Mouse (Mus musculus) liver, embryonic 14.5 days (tissue): ENCODE results near the gene Nme8. TPM values are rescaled to one million over a fixed set of nuclear protein-coding genes. Genes with fewer than 3 reads are reported as not detected.
A peak's percentile ranks its signal among the peaks of the same experiment; 100 is the strongest.

Source experiments
- ATAC-seq: fragments of 200-750 bp; cut with Nextera tagmentation; 2 replicates; pipeline ENCODE4 v1.8.0; 2017; ENCODE audit warnings: moderate number of reproducible peaks, mild to moderate bottlenecking, moderate library complexity; ENCODE audit not compliant: insufficient read depth
- DNase-seq, 3 experiments: peaks; one replicate each; pipeline ENCODE4 v3.0.0-alpha.2; 2012 to 2013; ENCODE audit warnings: low read depth in 3 of 3, low spot score in 3 of 3
- H3K27ac ChIP-seq: fragments of 300-500 bp; sonication (generic); 2 replicates; pipeline ENCODE4 v1.5.1; 2014; ENCODE audit warnings: moderate library complexity, mild to moderate bottlenecking, control low read depth, inconsistent platforms
- H3K27me3 ChIP-seq: fragments of 300-500 bp; sonication (generic); 2 replicates; pipeline ENCODE4 v1.6.1; 2014; ENCODE audit warnings: mild to moderate bottlenecking, low read length, moderate library complexity; ENCODE audit not compliant: control insufficient read depth, insufficient read depth
- H3K36me3 ChIP-seq: fragments of 300-500 bp; sonication (generic); replicated peaks from 2 replicates; pipeline ENCODE4 v1.6.1; 2014; ENCODE audit warnings: low read depth; ENCODE audit not compliant: control insufficient read depth, insufficient read depth
- H3K4me1 ChIP-seq, 2 experiments: fragments of 200-500 bp in 1 of 2; fragments of 300-500 bp in 1 of 2; sonication (generic) in 1 of 2; replicated peaks; 2 replicates each; pipeline ENCODE4 v1.6.1; 2012 to 2014; ENCODE audit warnings: antibody characterized with exemption in 1 of 2, inconsistent platforms in 1 of 2, low read length in 1 of 2; ENCODE audit not compliant: control insufficient read depth in 2 of 2, insufficient read depth in 2 of 2
- H3K4me2 ChIP-seq: fragments of 300-500 bp; sonication (generic); 2 replicates; pipeline ENCODE4 v1.6.1; 2014; ENCODE audit warnings: low read depth, mild to moderate bottlenecking, control low read depth, moderate library complexity
- H3K4me3 ChIP-seq, 2 experiments: fragments of 200-500 bp in 1 of 2; fragments of 300-500 bp in 1 of 2; sonication (generic) in 1 of 2; 2 replicates each; pipeline ENCODE4 v1.5.1; 2012 to 2014; ENCODE audit warnings: low read depth in 2 of 2, low read length in 2 of 2, mild to moderate bottlenecking in 2 of 2, control low read depth in 1 of 2, inconsistent platforms in 1 of 2, moderate library complexity in 1 of 2; ENCODE audit not compliant: insufficient read depth in 1 of 2
- H3K9ac ChIP-seq: fragments of 300-500 bp; sonication (generic); replicated peaks from 2 replicates; pipeline ENCODE4 v1.6.1; 2014; ENCODE audit warnings: mild to moderate bottlenecking, control low read depth, moderate library complexity
- H3K9me3 ChIP-seq: fragments of 300-500 bp; sonication (generic); 2 replicates; pipeline ENCODE4 v1.6.1; 2016; ENCODE audit warnings: low read length, mixed read lengths; ENCODE audit not compliant: control insufficient read depth
- CTCF ChIP-seq: IDR thresholded peaks from 2 replicates; pipeline ENCODE4 v1.5.1; 2016; ENCODE audit warnings: antibody characterized with exemption, low read depth, control low read depth
- EP300 ChIP-seq: IDR thresholded peaks from 2 replicates; pipeline ENCODE4 v1.6.1; 2016; ENCODE audit warnings: antibody characterized with exemption, low read depth
- WGBS: fragments of 180-500 bp; shearing (Covaris S2); extraction: QIAGEN DNeasy Blood & Tissue Kit; methylation state at CpG from one replicate; pipeline ENCODE4 v1.1.7; 2014; ENCODE audit not compliant: insufficient replicate concordance; 5-methylcytosine and 5-hydroxymethylcytosine counted together
- polyA plus RNA-seq, 2 experiments: library from polyadenylated mRNA; depleted of rRNA in 1 of 2; stranded (reverse) in 1 of 2; unstranded in 1 of 2; fragments of >200 nt; fragmentation: Nextera tagmentation in 1 of 2; extraction: Ambion mirVana in 1 of 2; gene quantifications; 2 replicates each; pipeline versions ENCODE4 v1.2.1 to v1.2.3; 2012 to 2014

Nme8 gene
- polyA plus RNA-seq, 2 experiments = not detected

DNA sequence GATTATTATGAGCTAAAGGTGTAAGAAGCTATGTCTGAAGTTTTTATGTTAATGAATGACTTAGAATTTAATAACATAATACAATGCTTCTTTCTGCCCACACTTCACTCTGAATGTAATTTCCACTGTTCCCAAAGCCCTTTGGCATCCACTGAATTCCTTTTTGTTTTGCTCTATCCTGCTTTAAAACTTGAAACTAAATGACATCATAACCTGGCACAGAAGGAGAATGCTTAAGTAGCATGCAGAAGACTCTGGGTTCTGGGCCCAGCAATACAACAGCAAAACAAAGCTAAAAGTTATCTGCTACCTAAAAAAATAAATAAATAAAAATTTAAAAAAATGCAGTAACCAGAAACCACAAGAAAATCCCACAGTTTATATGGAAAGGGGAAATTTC, 23.0 kb downstream of the Nme8 start:
- Histone ChIP-seq H3K4me1 (no peaks in the 10 kb centered on the region), H3K27me3 (no peaks in the 10 kb centered on the region), H3K4me3 (no peak overlapping the region), H3K9me3 (no peaks in the 10 kb centered on the region), H3K36me3 (no peaks in the 10 kb centered on the region), H3K4me2 (no peak overlapping the region), H3K9ac (no peak overlapping the region), H3K27ac (no peak overlapping the region)
- no peak for DNase-seq
- no peak for TF ChIP-seq CTCF
- no peak for TF ChIP-seq EP300
- no peak for ATAC-seq

DNA sequence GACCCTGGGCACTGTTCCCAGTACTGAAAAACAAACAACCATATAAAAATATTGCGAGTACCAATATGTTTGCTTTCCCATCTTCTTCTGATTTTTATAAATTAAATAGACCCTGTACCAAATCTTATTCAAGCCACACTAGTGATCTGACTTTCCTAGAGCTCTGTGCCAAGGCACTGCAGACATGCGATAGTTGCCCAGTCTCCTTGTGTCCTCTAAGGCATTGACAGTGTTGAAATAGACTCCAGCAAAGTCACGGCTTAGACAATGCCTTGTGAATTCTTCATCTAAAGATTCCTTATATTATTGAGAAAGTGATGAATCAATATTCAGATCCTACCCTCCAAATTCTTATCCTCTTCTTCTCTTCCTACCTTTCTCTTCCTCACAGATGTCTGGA, 23.6 kb downstream of the Nme8 start:
- Histone ChIP-seq H3K9me3 (no peaks in the 10 kb centered on the region), H3K4me3 (no peak overlapping the region), H3K9ac (no peak overlapping the region), H3K4me1 (no peaks in the 10 kb centered on the region), H3K27me3 (no peaks in the 10 kb centered on the region), H3K36me3 (no peaks in the 10 kb centered on the region), H3K4me2 (no peak overlapping the region), H3K27ac (no peak overlapping the region)
- ATAC-seq (no peak), DNase-seq (no peak)
- 71% methylated on average over 3 of the region's 3 CpGs for WGBS
- TF ChIP-seq EP300 = no peak
- no peak for TF ChIP-seq CTCF

DNA sequence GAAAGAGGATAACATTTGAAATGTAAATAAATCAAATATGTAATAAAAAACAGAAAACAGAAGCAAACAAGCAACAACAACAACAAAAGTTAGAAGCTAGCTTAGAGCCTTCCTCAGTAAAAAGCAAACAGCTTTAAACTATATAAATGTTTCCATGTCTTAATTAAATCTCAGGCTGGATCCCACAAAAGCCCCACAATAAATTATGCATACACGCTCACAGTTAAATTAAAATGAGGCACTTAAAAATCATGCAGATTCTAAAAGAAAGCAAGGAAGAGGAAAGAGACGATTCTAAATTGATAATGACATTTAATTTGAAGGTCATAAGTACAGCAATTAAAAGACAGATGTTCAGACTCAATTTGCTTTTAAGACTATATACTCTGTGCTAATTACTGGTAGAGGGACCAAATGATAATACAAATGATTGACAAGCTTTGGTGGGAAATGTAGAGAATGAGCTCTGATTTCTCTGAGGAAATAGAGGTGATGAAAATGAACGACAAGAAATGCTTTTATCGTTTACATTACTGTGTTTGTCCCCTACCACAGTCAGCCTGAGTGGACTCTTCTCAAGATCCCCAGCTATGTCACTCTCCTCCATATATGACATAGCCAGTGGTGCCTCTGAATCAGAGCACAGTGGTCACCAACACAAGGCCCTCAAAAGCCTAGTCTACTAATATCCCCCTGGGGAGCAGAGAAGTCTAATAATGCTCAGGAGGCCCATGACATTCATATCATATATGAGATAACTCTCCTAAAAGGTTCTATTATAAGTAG, 29.0 kb downstream of the Nme8 start:
- no peak for TF ChIP-seq EP300
- TF ChIP-seq CTCF = no peak
- DNase-seq (no peak), ATAC-seq (no peak)
- WGBS = 53% methylated on average over 4 of the region's 4 CpGs
- H3K27ac ChIP-seq = no peak overlapping the region
- H3K9me3 ChIP-seq = no peaks in the 10 kb centered on the region
- H3K9ac ChIP-seq = no peak overlapping the region
- H3K4me3 ChIP-seq = no peak overlapping the region
- no peak overlapping the region for H3K4me2 ChIP-seq
- no peaks in the 10 kb centered on the region for H3K4me1 ChIP-seq
- H3K36me3 ChIP-seq = no peaks in the 10 kb centered on the region
- H3K27me3 ChIP-seq = no peaks in the 10 kb centered on the region

DNA sequence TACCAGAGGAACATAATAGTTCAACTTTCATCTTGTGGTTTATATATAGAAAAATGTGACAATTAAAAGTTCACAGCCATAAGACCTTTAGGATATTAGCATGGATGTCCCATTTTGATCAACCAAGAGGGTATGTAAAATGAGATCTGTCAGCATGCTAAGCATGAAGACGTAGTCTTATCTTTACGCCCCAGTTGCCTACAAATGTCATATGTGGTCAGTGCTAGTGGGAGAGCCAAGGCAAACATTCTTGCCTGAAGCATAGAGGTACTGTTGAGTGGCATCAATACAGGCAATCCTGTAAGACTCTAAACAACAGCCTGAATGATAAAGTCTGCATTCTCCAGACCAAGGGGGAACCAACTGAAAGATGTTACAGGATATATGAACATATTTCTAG, 45.2 kb downstream of the Nme8 start:
- no peak overlapping the region for H3K27ac ChIP-seq
- no peak overlapping the region for H3K4me2 ChIP-seq
- 35% methylated on average over 2 of the region's 2 CpGs for WGBS
- peak in 2 of 3 experiments; percentile 43 to 54 for DNase-seq
- TF ChIP-seq EP300 (peak; percentile 70), CTCF (no peak)
- H3K9ac ChIP-seq = no peak overlapping the region
- H3K36me3 ChIP-seq = no peaks in the 10 kb centered on the region
- no peaks in the 10 kb centered on the region for H3K27me3 ChIP-seq
- H3K4me3 ChIP-seq = no peak overlapping the region
- peaks cover 26 to 28% of the 10 kb centered on the region in 2 experiments for H3K4me1 ChIP-seq
- no peaks in the 10 kb centered on the region for H3K9me3 ChIP-seq
- peak; percentile 63 for ATAC-seq

DNA sequence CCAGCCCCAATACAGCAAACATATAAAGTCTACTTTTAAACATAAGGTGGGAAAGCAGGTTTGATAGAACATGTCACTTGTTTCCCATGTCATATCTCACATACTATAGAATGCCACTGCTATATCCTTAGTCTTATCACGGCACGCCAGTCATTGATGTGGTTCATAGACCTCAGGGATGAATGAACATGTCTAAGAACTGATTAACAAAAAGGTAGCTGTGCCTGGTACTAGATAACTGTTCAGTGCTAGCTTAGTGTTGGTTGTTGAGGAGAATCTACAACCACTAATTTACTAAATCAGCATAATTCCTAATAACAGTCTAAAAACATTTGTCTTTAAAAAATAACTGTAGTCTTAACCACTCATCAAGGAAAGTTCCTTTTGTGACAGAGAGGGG, 47.8 kb downstream of the Nme8 start:
- 9% methylated on average over 2 of the region's 2 CpGs for WGBS
- Histone ChIP-seq H3K4me1 (peaks cover 26 to 28% of the 10 kb centered on the region in 2 experiments), H3K4me3 (no peak overlapping the region), H3K36me3 (no peaks in the 10 kb centered on the region), H3K27ac (peak overlapping the region; percentile 39), H3K4me2 (peak overlapping the region; percentile 41), H3K9me3 (no peaks in the 10 kb centered on the region), H3K27me3 (no peaks in the 10 kb centered on the region), H3K9ac (no peak overlapping the region; the same call in 1 of the 2 replicates)
- DNase-seq (peak; percentile 75 to 90 (median 80)), ATAC-seq (peak; percentile 96)
- TF ChIP-seq CTCF = no peak
- peak; percentile 96 for TF ChIP-seq EP300
